Mouse (Mus musculus) natural killer cell, adult 2 months (primary cell): Measurements from ENCODE around the gene Cnih4.
A peak's percentile ranks its signal among the peaks of the same experiment; 100 is the strongest.

Experiments used
- DNase-seq, 2 experiments: peaks; one replicate each; pipeline ENCODE4 v3.0.0; 2022; ENCODE audit warnings: low spot score in 2 of 2

Cnih4 gene

DNA sequence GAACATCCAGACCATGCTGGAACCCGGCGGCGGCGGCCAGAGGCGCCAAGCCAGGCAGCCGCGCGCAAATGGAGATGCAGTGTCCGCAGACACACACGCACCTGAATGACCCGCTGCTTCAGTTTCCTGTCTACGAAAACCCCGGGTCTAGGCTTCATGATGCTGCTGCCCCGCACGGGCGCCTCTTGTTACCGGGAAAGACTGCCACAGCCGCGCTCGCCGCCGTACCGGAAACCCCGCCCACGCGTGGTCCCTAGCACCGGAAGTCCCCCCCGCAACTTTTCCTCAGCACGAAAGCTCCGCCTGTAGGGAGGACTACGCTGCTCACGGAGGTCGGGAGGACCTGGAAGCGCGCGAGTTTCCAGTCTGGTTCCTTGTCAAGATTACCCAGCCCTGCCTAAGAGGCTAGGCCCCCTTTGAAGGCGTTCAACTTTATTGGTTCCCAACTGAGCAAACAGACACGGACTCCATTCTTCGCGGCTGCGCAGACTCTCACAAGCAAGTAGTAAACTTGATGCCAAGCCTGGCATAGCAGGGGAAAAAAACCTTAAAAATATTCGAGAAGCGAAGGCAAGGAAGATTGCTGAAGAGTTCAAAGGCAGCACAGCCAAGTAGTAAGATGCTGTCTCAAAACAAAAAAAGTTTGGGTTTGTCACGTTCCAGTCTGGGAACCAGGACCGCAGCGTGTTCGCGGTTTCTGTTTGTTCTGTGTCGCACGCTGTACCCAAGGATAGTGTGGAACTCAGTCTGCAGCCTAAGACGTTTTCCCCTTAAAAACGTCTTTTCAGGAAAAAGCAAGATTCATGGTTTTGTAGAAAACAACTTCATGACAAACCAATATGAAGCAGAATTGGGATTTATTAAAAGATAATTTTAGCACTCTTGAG, at the start of gene Cnih4, which contains the start of gene Nvl:
Cnih4 (plus strand) TSS at position 744 of the 887 bp plus-strand sequence.
Nvl (minus strand) TSS at position 255 of the 887 bp plus-strand sequence.
- peak; percentile 80 to 87 for DNase-seq

DNA sequence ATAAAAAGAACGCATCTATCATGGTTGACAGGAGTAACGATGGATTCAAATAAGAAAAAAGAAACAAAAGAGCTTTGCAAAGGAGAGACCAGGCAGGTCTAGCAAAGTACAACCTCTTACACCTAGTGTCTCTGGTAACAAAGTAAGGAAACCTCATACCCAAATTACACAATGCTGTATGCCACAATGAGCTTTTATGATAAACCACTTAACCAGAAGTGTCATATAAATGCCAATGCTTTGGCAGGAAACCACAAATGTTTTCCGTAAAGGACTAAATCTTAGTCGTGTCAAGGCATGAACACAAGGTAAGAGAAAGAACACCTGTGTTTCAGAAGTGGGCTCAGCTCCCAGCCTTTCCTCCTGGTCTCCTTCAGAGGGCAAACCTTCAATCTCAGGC, 27.4 kb upstream of the Cnih4 start:
- no peak for DNase-seq

DNA sequence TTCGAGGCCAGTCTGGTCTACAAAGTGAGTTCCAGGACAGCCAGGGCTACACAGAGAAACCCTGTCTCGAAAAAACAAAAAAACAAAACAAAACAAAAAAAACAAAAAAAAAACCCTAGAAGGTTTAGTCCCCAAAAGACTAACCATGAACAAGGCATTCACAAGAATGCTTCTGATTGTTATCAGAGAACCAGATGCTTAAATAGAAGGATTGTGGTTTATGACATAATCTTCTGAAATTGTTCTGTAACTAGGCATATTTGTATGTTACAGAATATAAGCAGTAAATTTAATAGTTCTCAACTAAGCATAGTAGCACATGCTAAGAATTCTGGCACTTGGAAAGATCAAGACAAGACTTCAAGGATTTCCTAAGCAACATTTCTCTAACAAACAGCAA, 20.3 kb upstream of the Cnih4 start:
- no peak for DNase-seq

DNA sequence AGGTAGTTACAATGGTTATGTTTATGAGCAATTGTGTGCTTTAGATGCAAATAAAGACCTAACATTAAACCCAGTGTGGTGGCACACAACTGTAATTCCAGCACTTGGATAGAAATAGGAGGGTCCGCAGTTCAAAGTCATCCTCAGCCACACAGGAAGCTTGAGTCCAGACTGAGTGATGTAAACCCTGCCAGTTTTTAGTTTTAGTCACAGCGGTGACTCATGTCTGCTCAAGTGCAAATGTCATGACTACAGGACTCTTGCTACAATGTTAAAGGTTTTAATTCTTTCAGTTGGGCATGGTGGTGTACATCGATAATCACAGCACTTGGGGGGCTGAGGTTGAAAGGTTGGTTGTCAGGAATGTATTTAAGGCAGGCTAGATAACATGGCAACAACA, 18.6 kb upstream of the Cnih4 start:
- no peak for DNase-seq

DNA sequence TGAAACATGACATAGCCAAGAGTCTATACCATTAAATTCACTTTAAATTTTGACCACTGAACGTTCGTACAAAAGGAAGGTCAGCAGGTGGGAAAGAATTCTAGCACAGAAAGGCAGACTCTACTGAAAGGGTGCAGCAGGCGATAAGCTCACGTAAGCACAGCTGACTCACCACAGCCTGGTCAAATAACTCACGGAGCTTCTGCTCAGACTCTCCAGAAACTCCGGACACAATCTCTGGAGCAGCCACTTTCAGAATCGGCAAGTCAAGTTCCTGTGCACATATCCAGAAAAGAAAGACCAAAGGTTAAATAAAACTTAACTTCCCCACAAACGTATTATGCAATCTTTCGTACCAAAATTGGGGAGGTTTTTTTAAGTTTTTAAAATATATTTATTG, 17.7 kb upstream of the Cnih4 start:
- DNase-seq: no peak

DNA sequence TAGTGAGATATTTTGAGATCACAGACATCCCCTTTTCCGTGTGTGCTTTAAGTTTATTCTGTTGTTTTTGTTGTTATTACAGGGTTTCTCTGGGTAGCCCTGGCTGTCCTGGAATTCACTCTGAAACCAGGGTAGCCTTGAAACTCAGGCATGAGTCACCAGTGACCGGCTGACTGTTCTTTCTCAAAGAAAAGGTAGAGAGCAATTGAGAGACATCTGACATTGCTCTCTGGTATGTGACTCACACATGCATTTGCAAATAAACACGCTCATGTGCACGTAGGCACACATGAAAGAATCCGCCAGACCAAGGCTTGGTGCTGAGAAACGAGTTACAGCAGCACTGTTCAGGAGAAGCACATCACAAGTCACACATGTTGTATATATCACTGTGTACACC, 12.6 kb upstream of the Cnih4 start:
- no peak for DNase-seq

DNA sequence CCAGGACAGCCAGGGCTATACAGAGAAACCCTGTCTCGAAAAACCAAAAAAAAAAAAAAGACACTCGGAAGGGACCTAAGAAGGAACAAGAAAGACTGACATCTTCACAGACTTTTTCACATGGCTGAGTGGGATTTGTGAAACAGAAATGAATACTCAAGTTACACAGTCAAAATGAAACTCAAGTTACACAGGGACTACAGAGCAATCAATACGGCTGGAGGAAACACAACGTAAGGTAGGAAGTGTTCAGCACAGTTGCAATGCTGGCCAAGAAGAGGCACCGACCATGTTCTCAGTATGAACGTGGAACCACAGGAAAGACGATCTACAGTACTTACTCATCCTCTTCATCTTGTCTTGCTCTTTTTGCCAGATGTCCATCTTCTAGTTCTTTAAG, 5.8 kb upstream of the Cnih4 start:
- no peak for DNase-seq

DNA sequence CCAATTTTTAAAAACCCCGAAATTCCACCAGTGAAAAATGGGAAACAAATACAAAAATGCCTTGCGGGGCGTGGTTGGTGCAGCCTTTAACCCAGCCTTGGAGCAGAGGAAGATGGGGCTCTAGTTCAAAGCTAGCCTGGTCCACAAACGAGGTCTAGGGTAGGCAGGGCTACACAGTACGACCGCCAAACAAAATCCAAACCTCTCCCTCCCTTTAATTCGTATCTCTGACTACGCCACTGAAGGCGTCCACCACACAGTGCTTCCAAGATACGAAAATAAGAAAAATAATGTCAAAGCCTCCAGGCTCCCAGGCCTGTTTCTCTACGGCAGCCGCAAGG, 914 bp upstream of the Cnih4 start:
- DNase-seq: no peak

DNA sequence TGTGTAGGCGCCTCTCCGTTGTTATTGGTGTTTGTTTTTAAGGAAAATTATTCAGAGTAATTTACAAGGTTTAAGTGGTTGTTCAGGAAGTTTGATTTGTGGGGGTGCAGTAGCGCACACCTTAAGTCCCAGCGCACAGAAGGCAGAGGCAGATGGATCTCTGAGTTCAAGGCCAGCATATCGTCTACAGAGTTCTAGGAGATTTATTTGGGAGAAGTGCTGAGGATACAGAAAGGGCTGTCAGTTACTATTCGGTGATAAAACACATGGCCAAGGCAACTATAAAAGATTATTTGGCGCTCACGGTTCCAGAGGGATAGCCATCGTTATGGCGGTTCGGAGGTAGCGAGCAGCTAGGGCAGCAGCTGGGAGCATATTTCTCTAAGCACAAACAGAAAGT, 473 bp downstream of the Cnih4 start:
- no peak for DNase-seq

DNA sequence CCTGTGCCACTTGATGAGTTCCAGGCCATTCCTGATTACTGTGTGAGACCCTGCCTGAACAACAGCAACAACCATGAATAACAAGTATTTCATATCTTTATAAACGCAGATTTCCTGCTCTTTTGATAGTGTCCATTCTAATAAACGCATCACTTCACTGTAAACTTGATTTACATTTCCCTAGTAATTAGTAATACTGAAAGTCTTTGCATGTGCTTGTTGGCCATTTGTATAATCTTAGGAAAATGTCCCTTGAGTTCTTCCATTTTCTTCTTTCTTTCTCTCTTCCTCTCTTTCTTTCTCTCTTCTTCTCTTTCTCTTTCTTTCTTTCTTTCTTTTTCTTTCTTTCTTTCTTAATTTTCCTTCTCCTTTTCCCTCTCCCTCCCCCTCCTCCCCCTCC, 1.7 kb downstream of the Cnih4 start:
- DNase-seq: no peak

DNA sequence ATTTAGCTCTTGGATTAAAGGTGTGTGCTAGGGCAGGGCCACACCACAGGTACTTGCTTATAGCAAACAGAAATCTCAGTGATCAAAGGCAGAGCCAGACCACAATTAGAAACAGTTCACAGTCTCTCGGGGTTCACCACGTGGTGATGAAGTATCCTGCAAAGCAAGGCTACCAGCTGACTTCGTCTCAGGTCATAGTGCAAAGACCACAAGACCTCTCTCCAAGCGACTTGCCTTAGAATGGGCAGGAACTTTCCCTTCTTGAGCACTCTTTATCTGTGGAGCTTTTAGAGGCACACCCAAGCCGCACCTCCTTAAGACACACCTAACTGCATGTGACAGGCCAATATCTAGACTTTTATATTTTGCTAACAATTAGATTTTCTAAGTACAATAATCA, 4.0 kb downstream of the Cnih4 start:
- peak in 1 of 2 experiments; percentile 6 for DNase-seq

DNA sequence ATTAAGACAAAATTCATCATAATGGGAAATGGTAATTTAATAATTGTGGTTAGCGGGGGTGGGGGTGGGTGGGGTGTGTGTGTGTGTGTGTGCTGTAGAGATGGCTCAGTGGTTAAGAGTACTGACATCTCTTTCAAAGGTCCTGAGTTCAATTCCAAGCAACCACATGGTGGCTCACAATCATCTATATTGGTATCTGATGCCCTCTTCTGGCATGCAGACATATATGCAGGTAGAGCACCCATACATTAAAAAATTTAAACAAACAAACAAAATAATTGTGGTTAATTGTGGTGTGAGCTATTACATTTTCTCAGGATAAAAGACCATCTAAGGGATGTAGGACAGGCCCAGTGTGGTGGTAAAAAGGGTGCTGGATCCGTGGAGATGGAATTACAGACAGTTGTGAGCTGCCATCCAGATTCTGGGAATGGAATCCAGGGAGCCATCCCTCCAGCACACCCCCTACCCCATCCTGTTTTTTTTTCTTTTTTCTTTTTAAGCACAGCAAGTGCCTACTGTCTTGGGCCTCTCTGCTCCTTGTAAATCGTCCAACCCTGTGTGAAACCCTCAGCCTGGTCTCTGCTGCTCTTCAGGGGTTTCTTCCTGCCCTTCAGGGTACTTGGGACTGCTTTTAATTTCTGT, 5.0 kb downstream of the Cnih4 start:
- no peak for DNase-seq

DNA sequence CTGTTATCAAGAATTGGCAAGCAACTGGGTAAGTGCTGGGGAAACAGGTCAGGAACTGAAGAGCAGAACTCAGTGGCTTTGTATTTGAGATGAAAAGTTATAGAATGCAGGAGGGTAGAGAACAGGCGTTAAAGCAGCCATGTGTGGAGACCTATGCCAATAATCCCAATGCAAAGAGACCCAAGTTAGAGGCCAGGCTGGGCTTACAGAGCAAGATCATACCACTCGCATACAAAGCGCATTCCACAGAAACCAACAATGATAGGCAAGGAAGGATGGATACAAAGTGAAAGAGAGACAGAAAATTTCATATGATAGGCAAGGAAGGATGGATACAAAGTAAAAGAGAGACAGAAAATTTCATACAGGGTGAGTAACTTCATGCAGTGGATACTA, 5.9 kb downstream of the Cnih4 start:
- no peak for DNase-seq

DNA sequence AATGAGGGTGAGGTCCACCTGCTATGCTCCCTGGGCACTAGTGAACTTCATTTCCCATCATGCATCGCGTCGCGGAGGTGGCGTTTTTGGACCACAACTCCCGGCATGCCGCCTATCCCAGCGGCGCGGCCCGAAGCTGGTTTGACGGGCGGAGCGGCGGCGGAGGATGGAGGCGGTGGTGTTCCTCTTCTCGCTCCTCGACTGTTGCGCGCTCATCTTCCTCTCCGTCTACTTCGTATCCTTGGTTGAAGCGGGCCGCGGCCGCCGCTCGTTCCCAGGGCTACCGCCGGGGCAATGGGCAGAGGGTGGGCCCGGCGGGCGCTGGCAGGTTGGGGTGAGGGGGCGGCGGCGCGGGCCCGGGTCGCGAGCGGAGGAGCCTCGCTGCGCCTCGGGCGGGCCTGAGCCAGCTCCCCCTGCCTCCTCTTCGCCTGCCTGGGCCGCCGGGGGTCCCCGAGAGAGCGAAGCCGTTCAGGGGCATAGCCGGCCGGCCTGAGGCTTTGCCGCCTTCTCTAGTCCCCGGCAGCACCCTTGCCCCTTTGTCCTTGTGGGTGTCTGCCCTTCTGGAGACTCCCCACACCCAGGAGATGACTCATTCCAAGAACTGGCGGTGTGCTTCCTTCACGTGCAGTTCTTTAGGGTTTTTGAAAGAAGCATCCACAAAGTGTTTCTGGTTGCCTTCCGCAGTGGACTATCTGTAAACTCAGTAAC, 6.5 kb downstream of the Cnih4 start:
- DNase-seq: peak; percentile 76 to 83

DNA sequence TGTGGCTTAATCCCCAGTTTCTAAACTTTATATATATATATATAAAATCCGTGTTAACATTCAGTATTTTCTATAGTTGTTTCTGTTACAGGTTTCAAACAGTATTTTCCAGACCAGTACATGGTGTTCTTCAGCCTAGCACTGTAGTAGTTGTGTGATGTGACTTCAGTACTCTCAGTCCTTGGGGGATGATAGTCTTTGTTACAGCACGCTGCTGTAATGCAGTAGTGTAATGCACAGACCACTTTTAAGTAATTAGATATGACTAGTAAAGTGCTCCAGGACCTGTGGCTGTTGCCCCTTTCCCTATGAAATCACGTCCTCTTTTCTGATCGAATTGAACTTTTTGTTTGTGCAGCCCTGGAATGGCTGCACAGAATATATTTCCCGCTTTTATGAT, 7.0 kb downstream of the Cnih4 start:
- DNase-seq: no peak

DNA sequence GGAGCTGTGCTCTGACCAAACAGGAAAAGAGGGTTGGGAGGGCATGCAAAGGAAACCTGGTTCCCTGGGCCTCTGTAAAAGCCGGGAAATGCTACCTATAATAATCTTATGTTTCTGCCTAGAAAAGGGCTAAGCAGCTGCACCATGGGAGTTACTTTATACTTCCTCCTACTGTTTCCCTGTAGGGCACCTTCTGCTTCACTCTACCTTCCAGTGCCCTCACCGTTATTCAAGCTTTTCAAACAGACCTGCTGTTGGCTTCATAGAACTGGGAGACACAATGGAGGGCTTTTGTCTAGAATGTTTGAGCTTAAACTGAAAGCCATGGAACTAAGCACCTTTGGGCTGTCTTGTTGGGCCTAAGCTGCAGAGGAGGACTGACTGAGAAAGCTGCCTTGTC, 23.3 kb downstream of the Cnih4 start:
- no peak for DNase-seq

DNA sequence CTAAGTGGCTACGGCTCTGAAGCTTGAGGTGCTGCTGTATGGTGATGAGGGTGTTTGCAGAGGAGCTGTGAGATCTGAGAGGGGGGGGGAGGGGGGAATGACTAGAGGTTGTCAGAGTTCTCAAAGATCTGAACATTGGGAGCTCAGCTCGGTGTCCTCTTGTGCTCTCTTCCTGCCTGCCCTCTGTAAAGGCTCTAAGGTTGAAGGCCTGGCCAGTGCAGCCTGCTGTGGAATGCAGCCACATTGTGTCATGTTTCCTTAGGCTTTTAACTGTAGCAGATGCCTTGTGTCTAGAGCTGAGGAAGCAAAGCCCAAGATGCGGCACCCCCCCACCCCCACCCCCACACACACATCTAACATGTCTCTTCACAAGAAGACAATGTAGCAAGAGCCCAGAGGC, 23.9 kb downstream of the Cnih4 start:
- no peak for DNase-seq

DNA sequence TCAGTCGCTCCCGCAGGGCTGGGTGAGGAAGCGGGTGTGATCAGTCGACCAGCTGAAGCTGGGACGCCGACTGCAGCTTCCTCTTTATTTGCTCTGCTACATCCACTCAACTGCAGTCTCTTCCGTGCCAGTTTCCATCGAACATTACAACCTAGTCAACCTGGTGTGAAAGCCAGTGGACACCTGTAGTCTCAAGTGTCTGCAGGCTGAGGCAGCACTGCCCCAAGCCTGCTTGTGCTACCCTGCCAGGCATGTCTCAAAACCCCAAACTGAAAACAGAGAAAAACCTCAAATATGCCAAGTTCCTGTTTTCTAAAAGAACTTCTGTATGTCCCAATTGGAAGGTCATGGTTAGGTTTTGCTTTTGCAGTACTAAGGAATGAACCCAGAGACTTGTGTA, 25.7 kb downstream of the Cnih4 start:
- peak in 1 of 2 experiments; percentile 50 for DNase-seq

DNA sequence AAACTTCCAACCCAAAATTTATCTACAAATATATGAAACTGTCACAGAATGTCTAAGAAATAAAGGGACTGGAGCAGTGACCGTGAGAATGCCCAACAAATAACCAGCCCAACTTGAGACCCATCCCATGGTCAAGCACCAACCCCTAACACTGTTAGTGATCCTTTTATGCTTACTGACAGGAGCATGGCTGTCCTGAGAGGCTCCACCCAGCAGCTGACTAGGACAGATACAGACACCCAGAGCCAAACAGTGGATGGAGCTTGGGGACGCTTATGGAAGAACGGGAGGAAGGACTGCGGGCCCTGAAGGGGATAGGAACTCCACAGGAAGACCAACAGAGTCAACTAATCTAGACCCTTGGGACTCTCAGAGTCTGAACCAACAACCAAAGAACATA, 44.4 kb downstream of the Cnih4 start:
- DNase-seq: no peak

DNA sequence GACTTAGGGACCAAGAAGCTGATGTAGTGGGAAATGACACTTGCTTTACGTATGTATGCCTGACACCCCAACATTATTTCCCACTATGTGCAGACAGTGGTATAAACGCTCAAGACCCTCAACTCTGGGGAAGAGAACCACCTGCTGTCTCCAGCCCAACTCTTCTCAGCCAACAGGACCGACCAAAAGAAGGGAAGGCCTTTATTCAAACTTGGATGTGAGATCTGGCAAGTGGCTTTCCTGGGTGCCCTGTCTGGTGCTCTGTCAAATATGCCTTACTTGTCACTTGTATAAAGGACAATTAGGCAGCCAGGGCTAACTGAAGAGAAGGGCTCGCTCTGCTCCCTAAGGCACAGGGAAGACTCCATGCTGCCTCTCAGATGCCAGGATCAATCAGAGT, 55.0 kb downstream of the Cnih4 start:
- no peak for DNase-seq

DNA sequence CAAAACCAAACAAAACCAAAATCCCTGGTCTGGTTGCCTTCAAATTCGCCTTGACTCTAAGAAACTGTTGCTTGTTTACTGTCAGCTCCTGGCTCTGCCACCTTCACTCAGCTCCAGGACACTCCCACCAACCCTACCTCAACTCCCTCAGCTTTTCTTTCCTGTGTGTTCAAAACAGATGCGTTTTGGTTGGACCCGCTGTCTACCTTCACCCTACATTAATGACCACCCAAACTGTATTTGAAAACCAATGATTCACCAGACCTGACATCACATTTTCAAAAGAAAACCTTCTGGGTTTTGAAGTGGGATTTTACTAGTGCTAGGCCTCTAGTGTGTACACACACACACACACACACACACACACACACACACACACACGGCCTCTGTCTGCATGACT, 65.7 kb downstream of the Cnih4 start:
- DNase-seq: no peak

DNA sequence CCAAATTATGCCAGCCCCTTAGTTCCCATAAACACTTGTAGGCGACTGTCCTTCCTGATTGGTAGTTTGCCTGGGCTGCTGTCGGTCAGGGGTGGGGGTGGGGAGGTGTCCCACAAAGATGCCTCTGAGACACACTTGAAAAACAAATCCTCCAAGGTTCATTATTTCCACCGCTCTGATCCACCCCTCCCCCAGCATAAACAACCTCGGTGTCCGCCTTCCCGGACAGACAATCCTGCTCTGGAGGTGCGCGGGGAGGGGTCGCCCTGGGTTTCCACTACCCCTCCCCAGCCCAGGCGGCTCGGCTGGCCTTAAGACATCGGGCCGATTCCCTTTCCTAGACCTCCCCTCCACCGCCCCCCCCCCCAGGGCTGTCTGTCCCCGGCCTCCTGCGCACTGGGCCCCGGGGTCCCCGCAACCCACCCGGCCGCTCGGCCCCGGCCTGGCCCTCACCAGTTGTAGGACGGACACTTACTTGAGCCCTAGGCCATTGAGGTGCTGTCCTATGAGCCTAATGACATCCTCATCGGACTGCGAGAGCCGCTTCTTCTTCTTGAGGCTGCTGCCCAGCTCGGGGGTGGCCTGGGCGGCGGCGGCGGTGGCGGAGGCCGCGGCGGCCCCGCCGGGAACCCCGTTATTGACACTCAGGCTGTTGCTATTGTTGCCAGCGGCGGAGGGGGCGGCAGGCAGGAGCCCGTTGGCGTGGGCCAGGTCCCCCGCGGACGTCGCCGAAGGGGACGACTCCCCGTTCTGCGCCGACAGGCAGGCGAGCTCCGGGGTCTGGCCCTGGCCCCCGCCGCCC, 66.3 kb downstream of the Cnih4 start:
- DNase-seq: peak in 1 of 2 experiments; percentile 21
